Mouse (Mus musculus) cerebellum, adult 11 months (tissue): ENCODE measurements around the gene Prcd.
A peak's percentile ranks its signal among the peaks of the same experiment; 100 is the strongest.
"Not testable (repeated sequence)": the region's sequence is repeated elsewhere in the genome, so short reads cannot be mapped to it uniquely, and the experiment has no call there.

Experiments
- DNase-seq: peaks from one replicate; pipeline ENCODE4 v3.0.0; 2022

Prcd gene

DNA sequence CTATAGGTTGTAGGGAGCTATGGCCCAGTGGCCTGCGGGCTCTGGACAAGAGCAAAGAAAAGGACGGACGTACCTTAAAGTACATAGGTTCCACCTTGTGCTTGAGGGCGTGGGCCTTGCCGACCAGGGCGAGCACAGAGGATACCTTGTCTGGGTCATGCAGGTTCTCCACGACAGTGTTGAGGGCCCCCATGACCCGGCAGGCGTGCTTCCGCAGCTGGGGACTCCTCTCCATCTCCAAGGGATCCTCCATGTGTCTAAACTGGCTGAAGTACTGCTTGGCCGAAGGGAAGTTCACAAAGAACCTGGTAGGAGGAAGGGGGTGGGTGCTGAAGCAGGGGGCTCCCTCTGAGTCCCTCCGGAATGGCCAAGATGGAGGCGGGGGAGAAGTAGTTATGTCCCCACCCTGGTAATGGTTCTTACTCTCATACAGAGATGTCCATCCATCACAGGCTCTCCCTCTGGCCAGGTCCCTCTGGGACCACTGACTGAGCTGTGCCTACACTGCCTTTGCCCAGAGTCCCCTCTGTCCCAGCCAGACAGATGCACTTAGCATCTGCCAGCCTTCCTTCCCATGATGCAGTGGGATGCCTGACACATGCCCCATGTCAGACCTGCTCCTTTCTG, 3.5 kb upstream of the Prcd start:
- DNase-seq = no peak

GRCm38 (mm10) chr11:116650811-116651210, 2.5 kb upstream of the Prcd start:
- no peak for DNase-seq

- DNase-seq = no peak
These were observed 2.0 kb upstream of the Prcd start for GRCm38 (mm10) chr11:116651339-116651738.

DNA sequence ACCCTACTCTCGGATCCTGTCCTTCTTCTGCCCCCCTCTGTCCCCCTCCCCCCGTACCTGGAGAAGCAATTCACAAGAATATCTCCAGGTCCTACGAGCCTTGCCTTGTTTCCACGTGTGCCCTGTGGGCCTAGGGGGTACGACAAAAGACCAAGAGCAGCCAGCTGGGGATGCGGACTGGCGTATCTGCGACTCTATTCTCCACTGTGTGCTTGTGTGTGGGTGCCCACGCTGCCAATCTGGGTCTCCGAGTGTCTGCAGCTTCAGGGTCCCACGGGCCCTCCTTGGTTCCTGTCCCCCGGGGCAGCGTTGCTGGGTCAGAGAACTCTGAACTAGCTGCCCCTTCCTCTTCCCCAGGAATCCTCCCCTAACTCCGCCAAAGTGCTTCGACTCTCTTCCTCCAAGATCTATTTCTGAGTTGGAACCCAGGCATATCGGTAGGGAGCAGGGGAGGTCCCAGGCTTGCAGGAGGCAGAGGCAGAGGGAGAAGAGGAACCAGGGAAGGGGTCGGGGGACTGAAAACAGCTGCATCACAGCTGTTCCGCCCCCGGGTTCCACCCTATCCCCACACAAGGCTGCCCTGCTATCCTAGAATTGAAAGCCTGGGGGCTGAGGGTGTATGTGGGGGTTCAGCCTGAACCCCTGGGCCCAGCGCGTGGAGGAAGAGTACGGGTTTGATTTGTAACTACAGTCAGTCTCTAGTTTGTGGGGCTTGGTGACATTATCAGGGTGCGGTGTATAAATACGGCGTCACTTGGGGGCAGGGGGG, 820 bp upstream of the Prcd start:
- no peak for DNase-seq

DNA sequence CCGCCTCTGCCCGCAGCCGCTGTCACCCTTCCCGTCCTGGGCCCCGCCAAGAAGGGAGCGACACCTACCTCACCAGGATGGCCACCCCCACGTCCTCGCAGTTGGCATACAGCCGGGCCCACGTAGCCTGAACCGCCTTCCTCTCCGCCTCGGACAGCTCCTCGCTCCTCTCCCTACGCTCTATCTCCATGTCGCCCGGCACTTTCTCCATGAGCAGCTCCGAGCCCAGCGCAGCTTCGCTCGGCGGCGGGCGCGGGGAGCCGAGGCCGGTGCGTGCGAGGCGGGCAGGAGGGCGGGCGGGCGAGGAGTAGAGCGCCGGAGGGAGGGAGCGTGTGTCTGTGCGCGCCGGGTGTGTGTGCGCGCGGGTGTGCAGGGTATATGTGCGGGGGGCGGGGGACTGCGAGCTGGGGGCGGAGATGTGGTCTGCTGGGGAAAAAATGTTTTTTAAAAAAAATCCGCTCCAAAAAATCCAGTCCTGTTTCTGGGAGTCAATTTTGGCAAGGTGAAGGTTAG, 431 bp downstream of the Prcd start:
- DNase-seq = peak; percentile 77

GRCm38 (mm10) chr11:116654255-116654821, 1.0 kb downstream of the Prcd start, which contains the start of gene Cygb:
Gene Cygb, minus strand, starts transcription at chr11:116654313.
- DNase-seq = peak; percentile 79

DNA sequence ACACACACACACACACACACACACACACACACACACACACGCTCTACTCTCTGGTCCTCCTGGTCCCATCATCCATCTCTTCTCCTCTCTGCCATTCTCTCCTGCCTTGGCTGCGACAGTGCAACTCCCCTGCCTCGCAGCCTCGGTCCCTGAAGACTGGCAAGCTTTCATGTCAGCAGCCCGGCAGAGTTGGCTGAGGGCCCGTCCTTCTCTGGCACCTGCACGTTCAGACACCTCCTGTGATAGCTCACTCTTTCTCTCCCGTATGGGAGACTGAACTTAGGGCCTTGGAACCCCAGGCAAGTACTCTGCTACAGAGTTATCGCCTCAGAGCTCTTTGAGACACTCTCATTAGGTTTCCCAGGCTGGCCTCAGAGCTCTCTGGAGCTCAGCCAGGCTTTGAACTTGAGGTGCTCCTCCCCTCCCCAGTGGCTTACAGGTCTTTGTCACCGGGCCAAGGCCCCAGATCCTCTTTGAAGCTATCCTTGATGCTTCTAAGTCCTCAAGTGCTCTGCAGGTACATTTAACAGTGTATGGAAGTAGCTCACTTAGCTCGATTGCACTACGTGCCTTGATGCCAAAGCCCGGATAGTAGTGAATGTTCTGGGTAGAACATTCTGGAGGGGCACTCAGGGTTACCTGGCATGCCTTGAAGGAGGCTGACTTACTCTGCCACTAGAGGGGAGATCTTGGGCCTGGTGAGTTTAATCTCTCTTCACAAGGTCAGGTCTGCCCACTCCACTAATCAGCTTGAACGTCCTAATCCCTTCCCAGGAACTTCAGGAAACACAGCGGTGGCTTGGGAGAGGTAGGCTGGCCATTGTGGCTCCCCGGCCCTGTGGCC, 3.2 kb downstream of the Prcd start:
- peak; percentile 77 for DNase-seq

DNA sequence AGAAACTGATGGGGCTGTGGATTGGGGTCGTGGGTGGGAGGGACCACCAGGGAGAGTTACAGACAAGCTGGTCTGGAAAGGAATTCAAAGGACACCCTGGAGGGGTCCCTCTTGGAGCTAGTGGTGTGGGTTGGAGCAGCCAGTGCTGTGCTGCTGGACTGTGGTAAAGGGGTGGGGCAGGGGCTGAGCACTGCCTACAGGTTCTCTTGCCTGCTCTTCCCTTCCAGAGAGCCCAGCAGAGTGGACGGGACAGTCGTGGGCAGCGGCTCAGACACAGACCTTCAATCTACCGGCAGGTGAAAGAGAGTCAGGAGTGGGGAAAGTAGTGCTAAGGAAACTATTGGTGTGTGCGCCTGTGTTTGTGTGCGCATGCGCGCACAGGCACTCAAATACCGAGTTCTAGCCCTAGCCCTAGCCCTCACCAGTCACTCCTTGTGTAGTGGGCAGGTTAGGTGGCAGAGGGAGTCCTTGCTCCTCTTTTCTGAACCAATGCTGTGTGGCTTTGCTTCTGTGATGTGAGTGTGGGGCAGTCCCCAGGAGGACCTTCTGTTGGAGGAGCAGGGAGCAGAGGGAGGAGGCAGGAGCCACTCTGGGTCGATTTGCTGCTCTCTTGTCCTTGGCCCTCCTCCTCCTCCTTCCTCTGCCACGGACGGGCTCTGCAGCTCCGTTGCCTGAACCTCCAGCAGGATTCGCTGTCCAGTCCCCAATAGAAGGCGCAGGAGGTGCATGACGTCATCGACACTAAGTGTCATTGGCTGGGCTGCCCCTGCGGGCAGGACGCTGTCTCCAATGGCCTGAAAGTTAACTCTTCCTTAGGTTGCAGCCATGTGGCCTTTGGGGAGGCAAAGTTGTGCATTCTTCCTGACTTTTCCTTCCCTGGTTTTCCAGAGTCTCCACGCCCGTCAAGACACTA, 4.2 kb downstream of the Prcd start:
- DNase-seq = peak; percentile 91

- no peak for DNase-seq
These were observed 4.9 kb downstream of the Prcd start for GRCm38 (mm10) chr11:116658238-116658637.

DNA sequence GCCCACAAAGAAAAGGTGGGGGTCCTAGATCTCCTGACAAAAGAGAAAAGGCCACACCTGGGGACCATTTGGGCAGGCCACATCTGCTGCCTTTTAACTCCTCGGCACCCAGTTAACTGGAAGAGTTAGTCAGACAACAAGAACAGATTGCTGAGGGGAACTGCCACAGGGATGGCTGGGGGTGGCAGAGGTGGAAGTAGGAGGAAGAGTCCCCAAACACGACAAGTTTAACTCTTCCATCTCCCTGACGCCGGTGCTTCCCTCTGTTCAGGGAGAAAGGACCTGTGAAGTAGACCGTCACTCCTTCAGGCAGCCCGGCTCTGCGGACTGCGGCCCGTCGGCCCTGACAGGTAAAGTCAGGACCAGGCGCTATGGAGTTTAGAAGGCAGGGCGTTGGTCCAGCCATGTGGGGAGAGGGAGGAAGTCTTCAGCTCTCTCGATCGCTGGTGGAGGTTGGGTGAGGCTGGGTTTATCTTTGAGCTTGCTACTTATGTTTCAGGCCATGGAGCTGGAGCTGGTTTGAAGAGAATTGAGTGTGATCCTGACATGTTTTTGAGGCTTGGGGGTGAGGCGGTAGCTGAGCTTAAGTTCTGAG, 5.8 kb downstream of the Prcd start:
- DNase-seq = no peak

GRCm38 (mm10) chr11:116660181-116660580, 6.8 kb downstream of the Prcd start:
- no peak for DNase-seq

GRCm38 (mm10) chr11:116661291-116661947, 8.1 kb downstream of the Prcd start:
- DNase-seq = no peak

DNA sequence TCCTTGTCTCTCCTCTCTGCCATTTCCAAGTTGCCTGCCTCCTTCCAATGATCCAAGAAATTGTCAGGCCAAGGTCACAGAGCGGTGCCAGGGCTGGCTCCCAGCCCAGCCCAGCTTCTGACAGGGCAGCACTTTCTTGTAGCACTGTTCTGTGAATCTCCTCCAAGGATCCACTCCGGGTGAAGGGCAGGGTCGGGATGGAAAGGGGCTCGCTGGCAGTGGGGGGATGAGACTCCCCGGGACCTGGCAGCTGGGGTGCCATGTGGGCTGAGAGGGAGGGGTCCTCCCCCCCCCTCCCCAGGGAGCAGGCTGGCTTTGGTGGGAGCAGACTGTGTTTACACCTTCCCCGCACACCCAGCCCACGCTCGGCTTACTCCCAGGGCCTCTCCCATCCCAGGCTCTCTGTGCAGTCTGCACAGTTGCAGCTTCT, 8.6 kb downstream of the Prcd start:
- DNase-seq = no peak

GRCm38 (mm10) chr11:116665289-116665688, 12.0 kb downstream of the Prcd start:
- DNase-seq = no peak

- DNase-seq = no peak
These were observed 13.2 kb downstream of the Prcd start for GRCm38 (mm10) chr11:116666566-116666965.

GRCm38 (mm10) chr11:116667012-116667411, 13.7 kb downstream of the Prcd start:
- DNase-seq = not testable (repeated sequence)

GRCm38 (mm10) chr11:116667930-116668329, 14.6 kb downstream of the Prcd start:
- DNase-seq = no peak

GRCm38 (mm10) chr11:116668381-116668825, 15.1 kb downstream of the Prcd start:
- no peak for DNase-seq

- DNase-seq = no peak
These were observed 15.5 kb downstream of the Prcd start for GRCm38 (mm10) chr11:116668839-116669238.

- no peak for DNase-seq
These were observed 16.0 kb downstream of the Prcd start for GRCm38 (mm10) chr11:116669316-116669715.
